Mouse (Mus musculus): ENCODE results near the gene Gm6217.
"Not testable (repeated sequence)": the region's sequence is repeated elsewhere in the genome, so short reads cannot be mapped to it uniquely, and the experiment has no call there.

Gene Gm6217
- long read RNA-seq, experiment 1 = 0 reads
- long read RNA-seq, experiment 2 = 0 reads

DNA sequence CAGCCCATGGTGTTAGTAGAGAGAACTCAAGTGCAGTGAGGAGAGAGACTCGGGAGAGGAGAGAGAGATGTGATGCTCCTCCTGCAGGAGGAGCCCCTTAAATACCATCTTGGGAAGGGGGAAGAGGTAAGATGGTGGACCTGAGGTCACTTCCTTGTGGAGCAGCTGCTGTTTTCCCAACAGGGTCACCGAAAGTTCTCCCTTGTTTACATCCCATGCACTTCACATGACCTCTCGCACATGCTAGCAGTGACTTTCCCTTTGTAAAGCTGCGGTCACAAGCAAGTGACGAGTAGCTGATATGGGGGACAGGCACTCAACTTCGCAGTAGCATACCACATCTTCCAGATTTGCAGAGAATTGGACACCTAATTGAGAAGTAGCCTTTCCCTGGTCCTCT lies at the start of gene Gm6217:
TSS of gene Gm6217 (minus strand) at position 74 of the 400 bp plus-strand sequence.
- intact Hi-C loops (cut with DNase I) = not testable (repeated sequence)

DNA sequence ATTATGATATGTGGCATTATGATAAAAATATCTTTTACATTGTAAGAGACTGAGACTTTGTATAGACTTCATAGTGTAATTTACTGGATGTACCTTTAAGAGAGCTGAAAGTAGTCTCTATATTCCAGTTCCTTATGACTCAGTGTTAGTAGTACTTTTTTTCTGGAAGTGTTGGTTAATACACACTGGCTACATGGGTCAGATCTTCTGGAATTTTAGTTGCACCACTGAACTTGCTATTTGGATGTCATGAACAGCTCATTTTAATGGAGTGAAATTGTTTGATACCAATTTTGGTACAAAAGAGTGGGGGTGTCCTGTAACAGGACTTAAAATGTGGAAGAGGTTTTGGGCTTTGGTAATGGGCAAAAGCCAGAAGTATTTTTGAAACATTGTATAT lies 46.6 kb upstream of the Gm6217 start:
- intact Hi-C loops (cut with DNase I) = loop anchor here (10.0 kb wide), 1 partner anchor 423 kb away; no protein-coding TSS in a partner anchor

DNA sequence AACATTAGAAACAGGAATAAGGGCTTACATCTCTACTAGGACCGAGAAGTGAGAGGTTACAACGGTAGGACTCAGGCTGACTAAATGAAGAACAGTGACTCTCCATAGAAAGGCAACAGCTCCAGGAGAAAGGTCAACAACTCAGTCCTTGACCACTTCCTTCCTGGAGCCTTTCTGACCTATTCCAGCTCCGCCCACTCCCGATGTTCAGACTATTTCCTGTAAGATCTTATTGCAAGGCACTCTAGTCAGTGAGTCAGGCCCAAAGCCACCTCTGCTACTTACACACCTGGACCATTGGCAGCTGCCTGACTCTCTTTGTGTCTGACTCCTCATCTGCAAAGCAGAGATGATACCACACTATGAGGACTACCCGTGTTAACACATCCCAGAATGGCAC lies 44.6 kb upstream of the Gm6217 start:
- intact Hi-C loops (cut with DNase I) = loop anchor here (10.0 kb wide), 1 partner anchor 421 kb away; no protein-coding TSS in a partner anchor

DNA sequence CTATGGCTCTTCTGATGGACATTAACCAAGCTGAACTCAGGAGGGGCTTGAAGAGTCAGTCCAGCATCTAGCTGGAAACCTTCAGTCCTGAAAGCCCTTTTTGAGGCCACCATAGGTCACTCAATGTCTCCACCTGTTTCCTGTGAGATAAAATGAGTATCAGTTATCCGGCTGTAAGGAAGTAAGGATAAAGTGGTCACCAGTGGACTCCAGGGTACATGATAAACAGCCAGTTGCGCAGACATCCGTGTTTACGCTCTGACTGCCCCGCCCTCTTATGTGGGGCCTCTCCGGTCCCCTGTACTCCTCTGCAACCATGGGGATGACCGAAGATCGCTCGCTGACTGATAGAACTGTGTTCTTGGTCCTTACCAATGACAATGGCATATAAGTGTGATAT lies 43.1 kb upstream of the Gm6217 start:
- intact Hi-C loops (cut with DNase I) = loop anchor here (5.0 to 10.0 kb wide), 2 partner anchors 187 to 420 kb away; no protein-coding TSS in a partner anchor

DNA sequence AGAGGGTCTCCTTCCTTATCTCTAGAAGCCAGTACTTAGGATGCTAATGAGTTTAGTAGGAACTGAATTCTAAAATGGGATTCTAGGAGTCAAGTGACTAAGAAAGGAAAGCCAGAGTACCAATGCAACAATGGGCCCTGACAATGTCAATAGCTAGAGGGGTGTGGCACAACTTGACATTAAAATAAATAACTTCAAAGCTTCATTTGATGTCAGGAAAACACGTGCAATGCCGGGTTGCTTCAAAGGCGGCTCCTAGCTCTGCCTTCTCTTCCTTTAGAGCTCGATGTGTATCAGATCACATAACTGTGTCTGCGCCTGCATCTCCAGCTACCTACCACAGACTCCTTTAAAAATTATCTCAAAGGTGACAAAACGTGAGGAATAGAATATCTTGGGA lies 42.7 kb upstream of the Gm6217 start:
- intact Hi-C loops (cut with DNase I) = loop anchor here (5.0 to 10.0 kb wide), 2 partner anchors 187 to 419 kb away; no protein-coding TSS in a partner anchor

DNA sequence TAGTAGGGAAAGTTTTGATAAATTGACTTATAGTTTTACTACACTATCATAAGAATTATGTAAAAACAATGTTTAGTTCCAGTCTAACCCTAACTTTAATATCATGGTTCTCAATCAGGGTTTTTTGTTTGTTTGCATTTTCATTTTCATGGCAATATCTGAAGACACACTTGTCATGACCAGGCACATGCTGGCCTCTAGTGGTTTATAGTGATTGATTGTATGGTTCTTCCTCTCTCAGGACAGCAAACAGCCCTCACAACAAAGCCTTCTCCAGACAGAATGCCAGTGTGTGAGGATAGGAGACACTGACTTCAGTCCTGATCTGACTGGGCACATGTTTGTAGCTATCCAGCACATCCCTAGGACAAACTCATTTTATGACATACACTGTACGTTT lies 42.0 kb upstream of the Gm6217 start:
- intact Hi-C loops (cut with DNase I) = loop anchor here (5.0 to 10.0 kb wide), 2 partner anchors 186 to 418 kb away; no protein-coding TSS in a partner anchor

DNA sequence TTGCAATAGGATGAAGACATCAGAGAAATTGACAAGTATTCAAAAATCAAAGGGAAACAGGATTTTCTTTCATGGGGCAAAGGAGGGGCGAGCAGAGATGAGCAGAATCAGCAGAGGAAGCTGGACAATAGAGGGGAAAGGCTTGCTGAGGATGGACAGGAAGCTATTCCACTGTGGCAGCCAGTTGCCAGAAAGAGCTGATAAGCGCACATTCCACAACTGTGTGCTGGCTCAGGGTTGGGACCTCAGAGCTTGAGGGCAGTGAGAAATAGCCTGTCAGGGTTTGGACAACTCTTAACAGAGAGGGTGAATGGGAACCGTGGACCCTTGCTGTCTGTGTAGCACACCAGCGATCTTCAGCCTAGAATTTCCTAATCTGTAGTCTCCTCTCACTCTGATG lies 40.8 kb upstream of the Gm6217 start:
- intact Hi-C loops (cut with DNase I) = loop anchor here (5.0 to 10.0 kb wide), 2 partner anchors 185 to 417 kb away; no protein-coding TSS in a partner anchor

DNA sequence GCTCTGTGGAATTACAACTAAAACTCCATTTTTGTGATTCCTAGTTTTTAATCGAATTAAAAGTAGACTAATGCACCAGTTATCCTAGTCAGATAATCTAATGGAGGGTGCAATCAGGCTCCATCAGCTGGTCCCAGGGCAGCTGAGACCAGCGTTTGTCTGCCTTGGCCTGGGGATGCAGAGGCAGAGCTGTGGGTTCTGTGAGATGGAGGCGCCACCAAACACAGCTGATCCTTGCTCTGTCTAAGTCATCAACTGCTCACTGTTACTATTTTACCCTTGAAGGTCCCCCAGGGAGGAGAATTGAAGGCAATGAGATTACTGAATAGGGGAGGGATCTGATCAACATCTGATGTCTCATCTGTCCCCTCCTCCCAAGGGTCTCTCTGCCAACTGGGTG lies 35.2 kb upstream of the Gm6217 start:
- intact Hi-C loops (cut with DNase I) = no loop called here

DNA sequence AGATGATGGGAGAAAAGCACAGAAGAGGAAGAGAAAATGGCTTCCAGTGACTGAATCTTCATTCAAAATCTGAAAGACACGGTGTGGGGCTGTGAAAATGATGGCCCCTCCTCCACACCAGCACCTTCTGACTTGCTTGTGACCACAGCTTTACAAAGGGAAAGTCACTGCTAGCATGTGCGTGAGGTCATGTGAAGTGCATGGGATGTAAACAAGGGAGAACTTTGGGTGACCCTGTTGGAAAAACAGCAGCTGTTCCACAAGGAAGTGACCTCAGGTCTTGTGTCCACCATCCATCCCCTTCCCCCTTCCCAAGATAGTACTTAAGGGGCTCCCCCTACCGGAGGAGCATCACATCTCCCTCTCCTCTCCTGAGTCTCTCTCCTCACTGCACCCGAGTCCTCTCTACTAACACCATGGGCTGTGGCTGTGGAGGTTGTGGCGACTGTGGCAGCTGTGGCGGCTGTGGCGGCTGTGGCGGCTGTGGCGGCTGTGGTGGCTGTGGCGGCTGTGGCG lies 28.7 kb upstream of the Gm6217 start, which contains the start of gene Gm47955:
TSS of gene Gm47955 (plus strand) at position 417 of the 516 bp plus-strand sequence.
- intact Hi-C loops (cut with DNase I) = no loop called here

DNA sequence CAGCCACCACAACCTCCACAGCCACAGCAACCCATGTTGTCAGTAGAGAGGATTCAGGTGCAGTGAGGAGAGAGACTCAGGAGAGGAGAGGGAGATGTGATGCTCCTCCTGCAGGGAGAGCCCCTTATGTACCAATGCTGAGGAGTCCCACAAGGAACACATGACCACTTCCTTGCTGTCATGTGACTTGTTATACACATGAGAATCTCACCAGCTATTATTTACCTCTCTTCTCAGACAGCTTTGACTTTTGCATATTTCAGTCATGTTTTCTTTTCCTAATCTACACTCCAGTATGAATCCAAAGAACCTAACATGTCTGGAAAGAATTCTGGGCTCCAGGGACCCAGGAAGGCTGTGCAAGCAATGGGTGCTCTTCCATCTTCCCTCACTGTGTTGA lies 24.7 kb upstream of the Gm6217 start, which contains the start of gene Gm7544:
TSS of gene Gm7544 (minus strand) at position 101 of the 400 bp plus-strand sequence.
- intact Hi-C loops (cut with DNase I) = not testable (repeated sequence)

DNA sequence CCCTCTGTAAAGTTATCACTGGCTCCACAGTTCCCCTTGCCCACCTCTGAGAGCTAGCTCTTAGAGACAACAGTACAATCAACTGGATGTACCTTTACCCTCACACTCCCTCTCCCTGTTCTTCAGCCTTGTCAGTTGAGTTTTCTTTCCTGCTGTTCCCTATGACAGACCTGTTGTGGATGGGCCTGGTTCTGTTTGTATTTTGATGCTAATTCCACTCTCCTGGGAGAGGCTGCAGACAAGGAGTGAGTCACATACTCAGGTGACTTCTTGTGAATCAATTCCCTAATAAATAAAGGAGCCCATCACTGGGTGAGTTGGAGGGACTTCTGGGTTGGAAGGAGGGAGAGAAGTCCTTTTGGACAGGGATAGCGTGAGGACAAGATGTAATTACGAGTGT lies 17.4 kb upstream of the Gm6217 start:
- intact Hi-C loops (cut with DNase I) = no loop called here

DNA sequence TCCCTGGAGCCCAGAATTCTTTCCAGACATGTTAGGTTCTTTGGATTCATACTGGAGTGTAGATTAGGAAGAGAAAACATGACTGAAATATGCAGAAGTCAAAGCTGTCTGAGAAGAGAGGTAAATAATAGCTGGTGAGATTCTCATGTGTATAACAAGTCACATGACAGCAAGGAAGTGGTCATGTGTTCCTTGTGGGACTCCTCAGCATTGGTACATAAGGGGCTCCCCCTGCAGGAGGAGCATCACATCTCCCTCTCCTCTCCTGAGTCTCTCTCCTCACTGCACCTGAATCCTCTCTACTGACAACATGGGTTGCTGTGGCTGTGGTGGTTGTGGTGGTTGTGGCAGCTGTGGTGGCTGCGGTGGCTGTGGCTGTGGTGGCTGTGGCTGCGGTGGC lies 14.8 kb upstream of the Gm6217 start:
- intact Hi-C loops (cut with DNase I) = not testable (repeated sequence)

DNA sequence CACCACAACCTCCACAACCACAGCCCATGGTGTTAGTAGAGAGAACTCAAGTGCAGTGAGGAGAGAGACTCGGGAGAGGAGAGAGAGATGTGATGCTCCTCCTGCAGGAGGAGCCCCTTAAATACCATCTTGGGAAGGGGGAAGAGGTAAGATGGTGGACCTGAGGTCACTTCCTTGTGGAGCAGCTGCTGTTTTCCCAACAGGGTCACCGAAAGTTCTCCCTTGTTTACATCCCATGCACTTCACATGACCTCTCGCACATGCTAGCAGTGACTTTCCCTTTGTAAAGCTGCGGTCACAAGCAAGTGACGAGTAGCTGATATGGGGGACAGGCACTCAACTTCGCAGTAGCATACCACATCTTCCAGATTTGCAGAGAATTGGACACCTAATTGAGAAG lies 12.1 kb upstream of the Gm6217 start, which contains the start of gene A030003K21Rik:
TSS of gene A030003K21Rik (minus strand) at position 94 of the 400 bp plus-strand sequence.
- intact Hi-C loops (cut with DNase I) = not testable (repeated sequence)

DNA sequence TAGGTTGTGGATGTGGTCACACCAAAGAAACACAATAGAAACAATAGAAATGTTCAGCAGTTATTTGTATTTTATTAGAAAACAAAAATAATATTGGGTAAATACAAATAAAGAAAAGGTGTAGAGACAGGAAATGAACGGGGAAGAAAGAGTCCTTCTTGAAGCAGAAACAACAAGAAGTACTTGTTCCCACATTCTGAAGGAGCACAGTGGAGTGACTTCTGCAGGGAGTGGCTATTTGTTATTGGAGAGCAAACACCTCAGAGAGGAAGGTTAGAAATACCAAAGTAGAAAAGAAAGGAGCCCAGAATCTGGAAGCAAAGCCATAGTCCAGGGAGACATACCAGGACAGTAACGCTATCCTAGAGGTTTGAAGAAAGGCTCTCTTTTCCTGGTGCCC lies 11.3 kb upstream of the Gm6217 start:
- intact Hi-C loops (cut with DNase I) = not testable (repeated sequence)

DNA sequence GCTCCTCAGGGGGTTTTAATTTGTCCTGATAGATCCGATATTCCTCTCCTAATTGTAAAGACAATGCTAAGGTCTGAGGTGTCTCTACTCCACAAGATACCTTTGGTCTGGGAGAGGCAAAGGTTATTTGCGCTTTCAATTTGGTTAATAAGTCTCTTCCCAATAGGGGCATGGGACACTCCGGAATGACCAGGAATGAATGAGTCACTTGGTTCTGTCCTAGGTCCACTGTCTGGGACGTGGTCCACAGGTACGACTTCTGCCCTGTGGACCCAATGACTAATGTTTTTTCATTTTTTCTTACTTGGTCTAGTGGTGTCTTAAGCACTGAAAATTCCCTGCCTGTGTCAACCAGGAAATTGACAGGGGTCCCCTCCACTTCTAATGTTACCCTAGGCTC lies 7.5 kb upstream of the Gm6217 start:
- intact Hi-C loops (cut with DNase I) = no loop called here

DNA sequence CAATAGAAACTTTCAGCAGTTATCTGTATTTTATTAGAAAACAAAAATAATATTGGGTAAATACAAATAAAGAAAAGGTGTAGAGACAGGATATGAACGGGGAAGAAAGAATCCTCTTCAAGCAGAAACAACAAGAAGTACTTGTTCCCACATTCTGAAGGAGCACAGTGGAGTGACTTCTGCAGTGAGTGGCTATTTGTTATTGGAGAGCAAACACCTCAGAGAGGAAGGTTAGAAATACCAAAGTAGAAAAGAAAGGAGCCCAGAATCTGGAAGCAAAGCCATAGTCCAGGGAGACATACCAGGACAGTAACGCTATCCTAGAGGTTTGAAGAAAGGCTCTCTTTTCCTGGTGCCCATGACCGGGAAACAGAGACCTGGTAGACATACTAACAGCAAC lies 641 bp downstream of the Gm6217 start:
- intact Hi-C loops (cut with DNase I) = not testable (repeated sequence)

DNA sequence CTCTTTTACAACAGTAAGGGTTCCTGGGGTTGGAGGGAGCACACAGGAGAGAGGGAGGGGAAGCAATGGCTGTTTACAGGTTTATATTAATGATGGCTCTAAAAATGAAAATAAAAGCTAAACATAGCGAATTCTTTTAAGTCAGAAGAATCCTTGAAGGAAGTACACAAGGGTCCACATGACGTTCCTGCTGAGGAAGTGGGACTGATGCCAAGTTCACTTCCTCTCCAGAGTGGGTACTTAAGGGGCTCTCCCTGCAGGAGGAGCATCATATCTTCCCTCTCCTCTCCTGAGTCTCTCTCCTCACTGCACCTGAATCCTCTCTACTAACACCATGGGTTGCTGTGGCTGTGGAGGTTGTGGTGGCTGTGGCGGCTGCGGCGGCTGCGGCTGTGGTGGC lies 6.5 kb downstream of the Gm6217 start, which contains the start of gene A030014E15Rik:
TSS of gene A030014E15Rik (plus strand) at position 268 of the 400 bp plus-strand sequence.
- intact Hi-C loops (cut with DNase I) = no loop called here

DNA sequence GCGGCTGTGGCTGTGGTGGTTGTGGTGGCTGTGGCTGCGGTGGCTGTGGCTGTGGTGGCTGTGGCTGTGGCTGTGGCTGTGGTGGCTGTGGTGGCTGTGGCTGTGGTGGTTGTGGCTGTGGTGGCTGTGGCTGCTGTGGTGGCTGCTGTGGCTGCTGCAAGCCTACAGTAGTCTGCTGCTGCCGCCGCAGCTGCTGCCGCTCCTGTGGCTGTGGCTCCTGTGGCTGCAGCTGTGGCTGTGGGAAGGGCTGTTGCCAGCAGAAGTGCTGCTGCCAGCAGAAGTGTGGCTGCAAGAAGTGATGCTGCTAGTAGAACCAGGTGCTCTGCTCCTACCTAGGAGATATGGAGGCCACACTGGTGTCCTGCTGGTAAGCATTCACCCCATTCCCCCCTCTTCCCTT lies 17.8 kb downstream of the Gm6217 start:
- intact Hi-C loops (cut with DNase I) = not testable (repeated sequence)

DNA sequence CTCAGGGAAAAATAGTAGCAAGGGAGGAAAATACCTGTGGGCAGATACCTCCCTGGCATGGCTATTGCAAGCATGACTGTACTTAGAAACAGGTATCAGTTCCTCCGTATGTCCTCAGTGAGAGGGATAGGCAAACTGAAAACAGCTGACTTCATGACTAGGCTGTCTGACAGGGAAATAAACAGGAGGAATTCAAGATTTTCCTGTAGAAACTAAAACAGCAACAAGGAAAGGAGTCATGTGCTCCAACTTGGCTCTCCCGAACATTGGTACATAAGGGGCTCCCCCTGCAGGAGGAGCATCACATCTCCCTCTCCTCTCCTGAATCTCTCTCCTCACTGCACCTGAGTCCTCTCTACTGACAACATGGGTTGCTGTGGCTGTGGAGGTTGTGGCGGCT lies 18.2 kb downstream of the Gm6217 start, which contains the start of gene A030005L19Rik:
TSS of gene A030005L19Rik (plus strand) at position 301 of the 400 bp plus-strand sequence.
- intact Hi-C loops (cut with DNase I) = no loop called here

DNA sequence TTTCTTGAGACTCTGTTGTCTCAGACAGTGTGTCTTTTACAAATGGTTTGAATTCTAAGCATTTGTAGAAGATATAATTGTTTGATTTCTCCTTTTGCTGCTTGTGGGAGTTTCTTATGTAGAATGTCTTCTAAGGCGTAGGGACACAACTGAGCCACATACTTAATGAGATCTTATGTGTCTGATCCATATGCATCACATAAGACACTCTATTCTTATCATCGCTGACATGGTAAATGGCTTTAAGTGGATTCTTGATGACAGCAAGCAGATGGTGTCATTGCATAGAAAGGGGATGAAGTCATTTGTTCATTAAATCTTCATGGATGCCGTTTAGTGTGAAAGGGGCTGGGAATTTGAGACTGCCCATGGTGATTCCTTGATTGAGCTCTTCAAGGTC lies 25.3 kb downstream of the Gm6217 start:
- intact Hi-C loops (cut with DNase I) = loop anchor here (5.0 to 10.0 kb wide), 2 partner anchors 81 to 121 kb away; no protein-coding TSS in a partner anchor

DNA sequence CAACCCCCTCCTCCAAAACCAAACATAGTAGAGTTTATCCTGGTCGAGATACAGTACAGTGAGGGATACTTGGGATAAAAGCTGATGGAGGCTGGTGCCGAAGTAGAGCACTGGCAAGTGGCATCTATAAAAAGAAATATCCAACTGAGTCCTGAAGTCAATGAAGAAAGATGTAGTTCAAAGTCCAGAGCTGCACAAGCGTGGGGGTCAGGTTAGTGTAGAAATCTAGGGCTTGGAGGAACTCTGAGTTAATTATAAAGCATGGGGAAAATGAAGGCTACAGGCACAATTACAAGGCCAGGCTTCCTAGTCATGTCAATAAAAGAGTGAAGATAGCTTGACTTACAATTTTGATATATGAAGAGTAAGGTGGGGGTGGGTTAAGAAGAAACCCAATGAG lies 30.0 kb downstream of the Gm6217 start:
- intact Hi-C loops (cut with DNase I) = loop anchor here (10.0 kb wide), 1 partner anchor 116 kb away; no protein-coding TSS in a partner anchor

DNA sequence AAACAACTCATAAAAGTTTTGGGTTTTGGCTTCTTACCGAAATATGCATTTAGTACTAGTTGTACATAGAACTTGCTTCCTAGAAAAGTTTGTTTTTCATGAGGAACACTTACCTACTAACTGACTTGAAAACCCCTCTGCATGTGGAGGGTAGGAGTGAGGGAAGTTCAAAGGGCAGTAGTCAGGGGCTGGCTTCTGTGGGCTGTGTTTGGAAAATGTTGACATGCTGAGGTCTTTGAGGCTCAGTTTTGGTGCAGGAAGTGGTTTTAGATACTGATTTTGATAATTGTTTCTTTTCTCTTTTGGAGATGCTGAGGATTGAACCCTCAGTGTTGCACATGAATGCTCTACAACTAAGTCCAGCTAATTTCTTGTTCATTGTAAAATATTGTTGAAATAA lies 30.6 kb downstream of the Gm6217 start:
- intact Hi-C loops (cut with DNase I) = loop anchor here (10.0 kb wide), 1 partner anchor 116 kb away; no protein-coding TSS in a partner anchor

DNA sequence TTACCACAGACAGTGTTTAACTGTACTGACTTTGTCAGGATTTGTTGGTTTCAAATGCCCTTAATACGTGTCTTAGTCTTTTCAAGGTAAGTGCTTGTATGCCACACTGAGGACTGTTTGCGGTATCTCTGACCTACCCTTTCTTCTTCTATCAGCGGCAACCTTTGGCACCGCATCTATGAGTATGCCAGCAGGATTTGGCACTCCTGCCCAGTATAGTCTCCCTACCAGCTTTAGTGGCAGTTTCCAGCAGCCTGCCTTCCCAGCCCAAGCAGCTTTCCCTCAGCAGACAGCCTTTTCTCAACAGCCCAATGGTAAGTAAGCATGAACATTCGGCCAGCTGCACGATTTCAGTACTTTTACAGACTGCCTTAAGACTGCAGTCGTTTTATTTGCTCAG lies 37.9 kb downstream of the Gm6217 start:
- intact Hi-C loops (cut with DNase I) = no loop called here
